Mouse (Mus musculus) ES-E14 (cell line): ENCODE results near the gene Itga1.

Experiments used
- CHD2 ChIP-seq: IDR thresholded peaks from 2 replicates; pipeline ENCODE4 v1.6.1; 2014; ENCODE audit warnings: mild to moderate bottlenecking, low read depth, low read length, inconsistent platforms
- HCFC1 ChIP-seq: IDR thresholded peaks from 2 replicates; pipeline ENCODE4 v1.6.1; 2012; ENCODE audit warnings: low read length, inconsistent platforms, borderline replicate concordance; ENCODE audit not compliant: insufficient read depth
- ZNF384 ChIP-seq: IDR thresholded peaks from 2 replicates; pipeline ENCODE4 v1.6.1; 2012; ENCODE audit warnings: low read depth, low read length, inconsistent platforms

- TF ChIP-seq HCFC1 (no peak), CHD2 (no peak), ZNF384 (no peak)
These were observed 80.4 kb downstream of the Itga1 start for GRCm38 (mm10) chr13:115021411-115021810.
